Comparison of ENCODE assay signal across 8 mouse cellular contexts in genomic region chr7:5056651-5057263, GRCm38 (mm10). TPM values are rescaled to one million over a fixed set of nuclear protein-coding genes. Genes with fewer than 3 reads are reported as not detected.
A peak's percentile ranks its signal among the peaks of the same experiment; 100 is the strongest.
DNase-seq lines count a peak whose midpoint lies in the region; ATAC-seq and TF ChIP-seq lines count a peak whose summit lies in the region.

No protein-coding gene starts in this region.

- peaks cover 34% of the 10 kb centered on the region for H3K27me3 ChIP-seq in embryonic facial prominence, embryonic 15.5 days
- H3K27me3 ChIP-seq in midbrain, postnatal 0 days (ENCODE audit: insufficient read depth, low read length) = peaks cover 7% of the 10 kb centered on the region; the same call in 1 of the 2 replicates

- peak; percentile 13; the same call in 1 of the 2 replicates for ATAC-seq in embryonic facial prominence, embryonic 15.5 days (ENCODE audit: insufficient number of reproducible peaks, low FRiP score, low TSS enrichment, low read depth)
- ATAC-seq in midbrain, postnatal 0 days (ENCODE audit: low FRiP score) = peak; percentile 32
- ATAC-seq in CD4-positive, CD25-positive, alpha-beta regulatory T cell, adult 4 months = no peak

- H3K27ac ChIP-seq in ES-E14 (ENCODE audit: insufficient read depth, low read depth, low read length, poor library complexity, severe bottlenecking) = no peak overlapping the region
- peak overlapping the region; percentile 58; the same call in 1 of the 2 replicates for H3K27ac ChIP-seq in embryonic facial prominence, embryonic 15.5 days (replicated peaks)
- H3K27ac ChIP-seq in midbrain, postnatal 0 days (ENCODE audit: low read depth, low read length) = peak overlapping the region; percentile 76

- H3K4me3 ChIP-seq in ES-E14 (ENCODE audit: insufficient read depth in 1 of 2, low read depth in 1 of 2, low read length in 2 of 2, poor library complexity in 1 of 2, severe bottlenecking in 1 of 2) = peak overlapping the region; percentile 51 to 75
- H3K4me3 ChIP-seq in embryonic facial prominence, embryonic 15.5 days (replicated peaks) = peak overlapping the region; percentile 69
- H3K4me3 ChIP-seq in midbrain, postnatal 0 days (ENCODE audit: low read depth, low read length) = peak overlapping the region; percentile 45

- H3K9me3 ChIP-seq in ES-E14 (ENCODE audit: control insufficient read depth, insufficient read depth, low read depth, low read length) = no peaks in the 10 kb centered on the region
- H3K9me3 ChIP-seq in embryonic facial prominence, embryonic 15.5 days (replicated peaks) = no peaks in the 10 kb centered on the region
- no peaks in the 10 kb centered on the region for H3K9me3 ChIP-seq in midbrain, postnatal 0 days (ENCODE audit: low read length)

- peaks cover 0 to 11% of the 10 kb centered on the region in 2 experiments; a peak in 1 of 4 replicates for H3K4me1 ChIP-seq in ES-E14 (ENCODE audit: control insufficient read depth in 2 of 2, insufficient read depth in 2 of 2, low read length in 2 of 2, poor library complexity in 1 of 2)
- peaks cover 76% of the 10 kb centered on the region for H3K4me1 ChIP-seq in embryonic facial prominence, embryonic 15.5 days
- H3K4me1 ChIP-seq in midbrain, postnatal 0 days (ENCODE audit: insufficient read depth, low read length) = peaks cover 29% of the 10 kb centered on the region; the same call in 1 of the 2 replicates

- in situ Hi-C loops in ES-E14 (cut with MboI; ENCODE audit: low sequenced_read_pairs in 2 of 2, unreplicated experiment in 2 of 2) = no loop called here

- peak overlapping the region; percentile 82 for H3K9ac ChIP-seq in ES-E14 (ENCODE audit: insufficient read depth, low read depth, low read length, poor library complexity, severe bottlenecking)
- peak overlapping the region; percentile 87 for H3K9ac ChIP-seq in embryonic facial prominence, embryonic 15.5 days
- H3K9ac ChIP-seq in midbrain, postnatal 0 days (replicated peaks; ENCODE audit: low read length, poor library complexity, severe bottlenecking) = peak overlapping the region; percentile 76

- peak; percentile 89 for DNase-seq in heart, adult 11 months
- no peak for DNase-seq in heart, adult 8-10 months (ENCODE audit: low spot score)
- no peak for DNase-seq in ES-E14 (ENCODE audit: low read depth, low spot score)
- peak; percentile 79 to 80 for DNase-seq in layer of hippocampus, postnatal 14 days (ENCODE audit: low spot score in 2 of 2)
- DNase-seq in midbrain, postnatal 0 days (ENCODE audit: low spot score) = peak; percentile 62
- DNase-seq in lung, adult 18-20 months = no peak

- peaks cover 2% of the 10 kb centered on the region; the same call in 1 of the 2 replicates for H3K36me3 ChIP-seq in ES-E14 (ENCODE audit: control insufficient read depth, insufficient read depth, low read length, poor library complexity, severe bottlenecking)
- no peaks in the 10 kb centered on the region for H3K36me3 ChIP-seq in embryonic facial prominence, embryonic 15.5 days
- H3K36me3 ChIP-seq in midbrain, postnatal 0 days (ENCODE audit: insufficient read depth, low read length) = no peaks in the 10 kb centered on the region

- WGBS in embryonic facial prominence, embryonic 15.5 days = under 1% methylated on average over 48 of the region's 55 CpGs
- 1% methylated on average over 52 of the region's 55 CpGs for WGBS in midbrain, postnatal 0 days

- peak overlapping the region; percentile 87 for H3K4me2 ChIP-seq in embryonic facial prominence, embryonic 15.5 days (replicated peaks)
- H3K4me2 ChIP-seq in midbrain, postnatal 0 days (ENCODE audit: low read depth, low read length, poor library complexity, severe bottlenecking) = peak overlapping the region; percentile 84

- no peak for TF ChIP-seq CTCF in midbrain, postnatal 0 days (IDR thresholded peaks at IDR 0.05)

TF ChIP-seq in ES-E14, 5 proteins besides CTCF, POLR2A, EP300 and RAD21:
- no peak for TF ChIP-seq CHD2 (IDR thresholded peaks at IDR 0.05; ENCODE audit: low read depth, low read length)
- TF ChIP-seq MAFK (IDR thresholded peaks at IDR 0.05; ENCODE audit: insufficient read depth, low read depth, low read length) = no peak
- no peak for TF ChIP-seq ZNF384 (IDR thresholded peaks at IDR 0.05; ENCODE audit: low read depth, low read length)
- no peak for TF ChIP-seq HCFC1 (IDR thresholded peaks at IDR 0.05; ENCODE audit: borderline replicate concordance, insufficient read depth, low read length)
- TF ChIP-seq ZC3H11A (IDR thresholded peaks at IDR 0.05; ENCODE audit: borderline replicate concordance, low read depth, low read length) = no peak

RNA-seq across cellular contexts. Expression of gene U2af2, which starts 5.2 kb away (rescaled TPM):
- 10 to 100 TPM; 61.7 to 69.8 (median 64.9) TPM for total RNA-seq in heart, adult 8-10 months (2022)
- total RNA-seq in ES-E14 (2012; rRNA removed) = 222 and 262 TPM in 2 replicates
- polyA plus RNA-seq in embryonic facial prominence, embryonic 15.5 days (2015; fragmentation: Nextera tagmentation; extraction: Ambion mirVana) = 116 and 124 TPM in 2 replicates
- 100 to 1,000 TPM; 163 to 176 TPM for total RNA-seq in layer of hippocampus, postnatal 14 days (2021)
- 157 and 161 TPM in 2 replicates for total RNA-seq in midbrain, postnatal 0 days (2014; rRNA removed)
- 74.7 and 78.2 TPM in 2 replicates for polyA plus RNA-seq in midbrain, postnatal 0 days (2015; fragmentation: Nextera tagmentation; extraction: Ambion mirVana)
- polyA plus RNA-seq in CD4-positive, CD25-positive, alpha-beta regulatory T cell, adult 4 months (2017; shearing (Covaris generic)) = 10 to 100 TPM; 27.5 to 28.2 TPM

RNA-seq across cellular contexts. Expression of gene Zfp580, which starts 5.4 kb away (rescaled TPM):
- 1 to 10 TPM; 3.2 to 4.4 (median 4.0) TPM for total RNA-seq in heart, adult 8-10 months (2022)
- 2.6 and 3.3 TPM in 2 replicates for total RNA-seq in ES-E14 (2012; rRNA removed)
- 36.8 and 43.1 TPM in 2 replicates for polyA plus RNA-seq in embryonic facial prominence, embryonic 15.5 days (2015; fragmentation: Nextera tagmentation; extraction: Ambion mirVana)
- total RNA-seq in layer of hippocampus, postnatal 14 days (2021) = 10 to 100 TPM; 57.8 to 63.2 TPM
- total RNA-seq in midbrain, postnatal 0 days (2014; rRNA removed) = 55.6 and 77.7 TPM in 2 replicates
- polyA plus RNA-seq in midbrain, postnatal 0 days (2015; fragmentation: Nextera tagmentation; extraction: Ambion mirVana) = 154 and 157 TPM in 2 replicates
- polyA plus RNA-seq in CD4-positive, CD25-positive, alpha-beta regulatory T cell, adult 4 months (2017; shearing (Covaris generic)) = under 1 TPM in 1 of 2 experiments, not detected in 1; 0.69 TPM

RNA-seq across cellular contexts. Expression of gene Zfp784, which starts 18.5 kb away (rescaled TPM):
- total RNA-seq in heart, adult 8-10 months (2022) = 1 to 10 TPM; 4.9 to 7.4 (median 6.0) TPM
- 0.58 and 0.71 TPM in 2 replicates for total RNA-seq in ES-E14 (2012; rRNA removed)
- 6.7 and 7.5 TPM in 2 replicates for polyA plus RNA-seq in embryonic facial prominence, embryonic 15.5 days (2015; fragmentation: Nextera tagmentation; extraction: Ambion mirVana)
- 1 to 10 TPM; 5.3 to 7.0 TPM for total RNA-seq in layer of hippocampus, postnatal 14 days (2021)
- 5.0 and 8.0 TPM in 2 replicates for total RNA-seq in midbrain, postnatal 0 days (2014; rRNA removed)
- polyA plus RNA-seq in midbrain, postnatal 0 days (2015; fragmentation: Nextera tagmentation; extraction: Ambion mirVana) = 4.3 and 5.4 TPM in 2 replicates
- 1 to 10 TPM; 4.5 to 9.3 TPM for polyA plus RNA-seq in CD4-positive, CD25-positive, alpha-beta regulatory T cell, adult 4 months (2017; shearing (Covaris generic))

RNA-seq across cellular contexts. Expression of gene 4632433K11Rik, which starts 22.8 kb away (rescaled TPM):
- under 1 TPM in 1 of 4 experiments, not detected in 3; 0.37 TPM for total RNA-seq in heart, adult 8-10 months (2022)
- total RNA-seq in ES-E14 (2012; rRNA removed) = not detected in 2 replicates
- not detected in 2 replicates for polyA plus RNA-seq in embryonic facial prominence, embryonic 15.5 days (2015; fragmentation: Nextera tagmentation; extraction: Ambion mirVana)
- not detected for total RNA-seq in layer of hippocampus, postnatal 14 days (2021)
- not detected in 2 replicates for total RNA-seq in midbrain, postnatal 0 days (2014; rRNA removed)
- polyA plus RNA-seq in midbrain, postnatal 0 days (2015; fragmentation: Nextera tagmentation; extraction: Ambion mirVana) = not detected in 2 replicates
- polyA plus RNA-seq in CD4-positive, CD25-positive, alpha-beta regulatory T cell, adult 4 months (2017; shearing (Covaris generic)) = not detected

RNA-seq across cellular contexts. Expression of gene Epn1, which starts 23.3 kb away (rescaled TPM):
- total RNA-seq in heart, adult 8-10 months (2022) = 100 to 1,000 TPM; 164 to 192 (median 185) TPM
- total RNA-seq in ES-E14 (2012; rRNA removed) = 51.8 and 59.1 TPM in 2 replicates
- 66.5 and 70.6 TPM in 2 replicates for polyA plus RNA-seq in embryonic facial prominence, embryonic 15.5 days (2015; fragmentation: Nextera tagmentation; extraction: Ambion mirVana)
- 100 to 1,000 TPM; 479 to 480 TPM for total RNA-seq in layer of hippocampus, postnatal 14 days (2021)
- total RNA-seq in midbrain, postnatal 0 days (2014; rRNA removed) = 399 and 484 TPM in 2 replicates
- 130 and 134 TPM in 2 replicates for polyA plus RNA-seq in midbrain, postnatal 0 days (2015; fragmentation: Nextera tagmentation; extraction: Ambion mirVana)
- 1 to 10 TPM; 4.0 to 7.2 TPM for polyA plus RNA-seq in CD4-positive, CD25-positive, alpha-beta regulatory T cell, adult 4 months (2017; shearing (Covaris generic))

Comparison
In these comparisons a context has a peak if more than half of its experiments do, and no peak if none do; other contexts are left out.
1. DNase-seq: peak in heart, adult 11 months (single experiment), layer of hippocampus, postnatal 14 days (2 of 2) and midbrain, postnatal 0 days (single experiment); none in heart, adult 8-10 months (single experiment), ES-E14 (single experiment) and lung, adult 18-20 months (0 of 2).
2. RNA of gene Zfp580, which starts 5.4 kb away (total RNA-seq): 55.6 to 77.7 TPM in midbrain, postnatal 0 days and 57.8 to 63.2 TPM in layer of hippocampus, postnatal 14 days; 3.2 to 4.4 TPM in heart, adult 8-10 months and 2.6 to 3.3 TPM in ES-E14; every median in the first group is over 10 times any median in the second.
3. Peak in every context shown above with its lines, with median percentiles within 50 percentile points of each other: H3K4me3 ChIP-seq and H3K9ac ChIP-seq.